Mouse (Mus musculus) heart, adult 2 months (tissue): Measurements from ENCODE around the gene Pgam5. TPM values are rescaled to one million over a fixed set of nuclear protein-coding genes. Genes with fewer than 3 reads are reported as not detected.

Experiments
- DNase-seq, 2 experiments: peaks; one replicate each; pipeline ENCODE4 v3.0.0; 2021
- H3K27ac ChIP-seq: fragments of 200-600 bp; 2 replicates; pipeline ENCODE4 v1.8.1; 2022
- H3K27me3 ChIP-seq: fragments of 200-500 bp; 2 replicates; pipeline ENCODE4 v1.6.1; 2012; ENCODE audit warnings: mild to moderate bottlenecking, low read length, inconsistent platforms, mixed read lengths; ENCODE audit not compliant: control insufficient read depth, insufficient read depth
- H3K36me3 ChIP-seq: fragments of 200-500 bp; 2 replicates; pipeline ENCODE4 v1.6.1; 2012; ENCODE audit warnings: low read length, inconsistent platforms; ENCODE audit not compliant: control insufficient read depth, insufficient read depth
- H3K4me1 ChIP-seq: fragments of 200-500 bp; 2 replicates; pipeline ENCODE4 v1.6.1; 2011; ENCODE audit warnings: low read length; ENCODE audit not compliant: control insufficient read depth, insufficient read depth
- H3K4me3 ChIP-seq: fragments of 200-600 bp; 2 replicates; pipeline ENCODE4 v1.8.1; 2022
- H3K79me2 ChIP-seq: fragments of 200-500 bp; replicated peaks from 2 replicates; pipeline ENCODE4 v1.6.1; 2012; ENCODE audit warnings: mild to moderate bottlenecking, inconsistent platforms, low read length, moderate library complexity, mixed read lengths; ENCODE audit not compliant: control insufficient read depth, insufficient read depth
- H3K9ac ChIP-seq: fragments of 200-500 bp; 2 replicates; pipeline ENCODE4 v1.6.1; 2012; ENCODE audit warnings: low read depth, mild to moderate bottlenecking, control low read depth, inconsistent platforms, low read length, mixed read lengths
- CTCF ChIP-seq: fragments of 200-600 bp; IDR thresholded peaks from 2 replicates; pipeline ENCODE4 v1.8.1; 2022; ENCODE audit warnings: antibody characterized with exemption, mild to moderate bottlenecking, moderate library complexity
- EP300 ChIP-seq: fragments of 200-500 bp; IDR thresholded peaks from 2 replicates; pipeline ENCODE4 v1.6.1; 2011; ENCODE audit warnings: low read depth, low read length, control low read depth; ENCODE audit not compliant: insufficient read depth
- POLR2A ChIP-seq: fragments of 200-500 bp; IDR thresholded peaks from 2 replicates; pipeline ENCODE4 v1.6.1; 2011; ENCODE audit warnings: mild to moderate bottlenecking, low read depth, low read length, control low read depth; ENCODE audit not compliant: insufficient read depth
- WGBS: fragments of 180-500 bp; shearing (Covaris S2); methylation state at CpG from one replicate; pipeline ENCODE4 v1.1.7; 2018; 5-methylcytosine and 5-hydroxymethylcytosine counted together
- intact Hi-C: fragments of 180-260 bp; cut with DNase I; formaldehyde crosslinking; loops from one replicate; pipeline ENCODE4 v1.15.1; 2025
- polyA plus RNA-seq: library from polyadenylated mRNA; depleted of rRNA; stranded (reverse); fragments of >200 nt; gene quantifications from 2 replicates; pipeline ENCODE4 v1.2.3, GENCODE M21; 2012
- total RNA-seq, 2 experiments: library from RNA; stranded (reverse); gene quantifications; 2 replicates each; pipeline ENCODE4 v1.2.3; 2021

Gene Pgam5
- total and polyA plus RNA-seq, 3 experiments: 20.9 to 33.6 (median 31.3) TPM

DNA sequence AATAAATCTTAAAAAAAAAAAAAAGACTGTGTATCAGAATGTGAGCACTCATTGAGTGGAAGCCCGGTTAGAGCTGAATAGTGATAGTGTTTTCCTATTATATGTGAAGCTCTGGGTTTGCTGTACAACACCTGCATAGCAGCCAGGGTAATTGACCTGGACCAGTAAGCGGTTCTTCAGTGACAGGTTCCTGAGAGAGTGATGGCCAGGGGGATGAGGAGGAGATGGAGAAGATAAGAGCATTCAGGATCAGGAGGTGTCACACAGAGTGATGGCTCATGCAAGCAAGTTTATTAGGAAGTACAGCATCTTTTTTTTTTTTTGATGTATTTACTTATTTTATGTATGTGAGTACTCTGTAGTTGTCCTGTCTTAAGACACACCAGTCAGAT is 17.4 kb upstream of the Pgam5 start:
- intact Hi-C loops: no loop called here
- Histone ChIP-seq H3K27ac (no peak overlapping the region), H3K9ac (no peak overlapping the region), H3K4me1 (peaks cover 2% of the 10 kb centered on the region; the same call in 1 of the 2 replicates), H3K36me3 (no peaks in the 10 kb centered on the region), H3K4me3 (no peak overlapping the region), H3K79me2 (no peaks in the 10 kb centered on the region), H3K27me3 (no peaks in the 10 kb centered on the region)
- DNase-seq: no peak
- no peak for TF ChIP-seq POLR2A
- no peak for TF ChIP-seq CTCF
- 62% methylated on average over 2 of the region's 2 CpGs for WGBS

GRCm38 (mm10) chr5:110286446-110287083 is 16.9 kb upstream of the Pgam5 start:
- intact Hi-C loops: loop anchor here (1.0 kb wide), 1 partner anchor 16 kb away; no protein-coding TSS in a partner anchor
- TF ChIP-seq POLR2A (no peak), CTCF (no peak), EP300 (no peak)

GRCm38 (mm10) chr5:110285770-110286445 is 16.2 kb upstream of the Pgam5 start, which contains the start of the genes Pxmp2 and Pole:
Gene Pxmp2, minus strand, starts transcription at chr5:110286186.
Gene Pole, plus strand, starts transcription at chr5:110286306.
- no peaks in the 10 kb centered on the region for H3K79me2 ChIP-seq
- no peak for TF ChIP-seq CTCF
- peak; percentile 41; the same call in 1 of the 2 replicates for TF ChIP-seq POLR2A
- peak; percentile 93 for DNase-seq
- intact Hi-C loops: loop anchor here (1.0 kb wide), 1 partner anchor 16 kb away; no protein-coding TSS in a partner anchor
- no peaks in the 10 kb centered on the region for H3K27me3 ChIP-seq
- peak within 1 kb of the TSS; percentile 72 for H3K4me3 ChIP-seq
- WGBS: under 1% methylated on average over 63 of the region's 64 CpGs
- H3K36me3 ChIP-seq: no peaks in the 10 kb centered on the region
- H3K4me1 ChIP-seq: peaks cover 2% of the 10 kb centered on the region; the same call in 1 of the 2 replicates
- peak within 1 kb of the TSS; percentile 73 for H3K9ac ChIP-seq
- peak within 1 kb of the TSS; percentile 82 for H3K27ac ChIP-seq

More at GRCm38 (mm10) chr5:110286446-110287083, 16.9 kb upstream of the Pgam5 start:
- Histone ChIP-seq H3K27me3 (no peaks in the 10 kb centered on the region), H3K27ac (peak overlapping the region; percentile 23; the same call in 1 of the 2 replicates), H3K4me1 (peaks cover 2% of the 10 kb centered on the region; the same call in 1 of the 2 replicates), H3K9ac (peak overlapping the region; percentile 73), H3K36me3 (no peaks in the 10 kb centered on the region), H3K79me2 (no peaks in the 10 kb centered on the region), H3K4me3 (peak overlapping the region; percentile 72)
- WGBS: 2% methylated on average over 31 of the region's 31 CpGs
- DNase-seq: no peak

DNA sequence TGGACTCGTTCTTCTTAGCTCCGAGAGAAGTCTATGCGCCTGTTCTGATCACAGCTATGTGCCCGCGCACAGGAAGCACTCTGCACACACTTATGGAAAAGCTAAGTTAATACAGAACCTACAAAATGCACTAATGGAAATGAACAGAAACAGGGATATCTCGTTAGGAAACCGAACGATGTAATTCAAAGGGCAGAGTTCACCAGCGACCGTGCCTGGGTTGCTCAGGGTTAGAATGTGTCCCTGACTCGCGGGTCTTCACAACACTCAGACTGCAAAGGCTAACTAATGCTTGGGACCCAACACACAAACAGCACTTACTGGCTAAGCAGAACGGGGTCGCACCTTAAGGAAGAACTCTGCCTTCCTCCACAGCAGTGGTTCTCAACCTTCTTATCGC is 15.4 kb upstream of the Pgam5 start:
- intact Hi-C loops: no loop called here

GRCm38 (mm10) chr5:110284536-110284935 is 14.8 kb upstream of the Pgam5 start:
- Histone ChIP-seq H3K36me3 (no peaks in the 10 kb centered on the region), H3K27me3 (no peaks in the 10 kb centered on the region), H3K4me3 (peak overlapping the region; percentile 72; the same call in 1 of the 2 replicates), H3K79me2 (no peaks in the 10 kb centered on the region), H3K4me1 (peaks cover 2% of the 10 kb centered on the region; the same call in 1 of the 2 replicates), H3K9ac (no peak overlapping the region), H3K27ac (no peak overlapping the region)
- DNase-seq: peak; percentile 37 to 66
- intact Hi-C loops: no loop called here
- WGBS: 7% methylated on average over 4 of the region's 4 CpGs
- TF ChIP-seq POLR2A (no peak), CTCF (peak; percentile 81)

More for the DNA sequence above, 15.4 kb upstream of the Pgam5 start:
- WGBS: 2% methylated on average over 15 of the region's 15 CpGs
- Histone ChIP-seq H3K36me3 (no peaks in the 10 kb centered on the region), H3K9ac (peak overlapping the region; percentile 68), H3K79me2 (no peaks in the 10 kb centered on the region), H3K27me3 (no peaks in the 10 kb centered on the region), H3K4me3 (peak overlapping the region; percentile 72), H3K4me1 (peaks cover 2% of the 10 kb centered on the region; the same call in 1 of the 2 replicates), H3K27ac (peak overlapping the region; percentile 82)
- TF ChIP-seq POLR2A (no peak), EP300 (no peak), CTCF (no peak)
- peak; percentile 9 to 26 for DNase-seq

- no peak overlapping the region for H3K4me3 ChIP-seq
- H3K27me3 ChIP-seq: no peaks in the 10 kb centered on the region
- TF ChIP-seq CTCF (no peak), EP300 (no peak), POLR2A (no peak)
- 74% methylated on average over 2 of the region's 2 CpGs for WGBS
- DNase-seq: no peak
- intact Hi-C loops: no loop called here
- no peaks in the 10 kb centered on the region for H3K79me2 ChIP-seq
- no peak overlapping the region for H3K9ac ChIP-seq
- H3K27ac ChIP-seq: no peak overlapping the region
- peaks cover 2% of the 10 kb centered on the region; the same call in 1 of the 2 replicates for H3K4me1 ChIP-seq
- H3K36me3 ChIP-seq: no peaks in the 10 kb centered on the region
These were observed 12.3 kb upstream of the Pgam5 start for GRCm38 (mm10) chr5:110281984-110282383.
